Mouse (Mus musculus): ENCODE results near the gene Mrln. TPM values are rescaled to one million over a fixed set of nuclear protein-coding genes. Genes with fewer than 3 reads are reported as not detected.
A peak's percentile ranks its signal among the peaks of the same experiment; 100 is the strongest.

Mrln gene
- polyA plus RNA-seq, 1 experiment from 2014 or later, result not detected

DNA sequence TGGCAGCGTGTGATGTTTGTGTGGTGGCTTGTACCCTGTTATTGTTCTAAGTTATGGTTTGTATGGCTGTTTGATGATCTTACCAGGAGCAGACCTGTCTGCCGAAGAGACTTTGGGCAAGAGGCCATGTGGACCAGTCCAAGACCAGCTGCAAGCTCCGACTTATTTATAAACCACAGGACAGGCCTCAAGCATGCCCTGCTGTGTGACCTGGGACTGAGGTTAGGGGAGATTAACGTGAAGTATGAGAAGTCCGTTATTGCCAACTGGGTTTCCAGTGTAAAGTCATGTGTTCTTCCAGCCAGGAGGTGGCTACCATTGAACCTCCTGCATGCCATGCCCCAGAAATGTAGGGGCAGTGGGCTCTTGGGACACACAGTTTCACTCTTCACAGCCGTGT lies 25.9 kb downstream of the Mrln start:
- no peaks in the 10 kb centered on the region for H3K27me3 ChIP-seq (ENCODE audit: control insufficient read depth, insufficient read depth, low read depth, low read length)
- ATAC-seq, result no peak
- no peaks in the 10 kb centered on the region for H3K4me1 ChIP-seq (ENCODE audit: control insufficient read depth, insufficient read depth, low read length)
- no peak overlapping the region for H3K9ac ChIP-seq (ENCODE audit: low read depth, low read length)
- no peaks in the 10 kb centered on the region for H3K9me3 ChIP-seq (replicated peaks; ENCODE audit: control insufficient read depth, low read length, poor library complexity, severe bottlenecking)
- no peak overlapping the region for H3K27ac ChIP-seq (ENCODE audit: low read length)
- WGBS, result 84% methylated on average over 6 of the region's 6 CpGs
- H3K4me2 ChIP-seq (ENCODE audit: low read length), result no peak overlapping the region
- H3K36me3 ChIP-seq (ENCODE audit: control insufficient read depth, insufficient read depth, low read length), result no peaks in the 10 kb centered on the region
- H3K4me3 ChIP-seq (ENCODE audit: low read depth, low read length), result no peak overlapping the region

DNA sequence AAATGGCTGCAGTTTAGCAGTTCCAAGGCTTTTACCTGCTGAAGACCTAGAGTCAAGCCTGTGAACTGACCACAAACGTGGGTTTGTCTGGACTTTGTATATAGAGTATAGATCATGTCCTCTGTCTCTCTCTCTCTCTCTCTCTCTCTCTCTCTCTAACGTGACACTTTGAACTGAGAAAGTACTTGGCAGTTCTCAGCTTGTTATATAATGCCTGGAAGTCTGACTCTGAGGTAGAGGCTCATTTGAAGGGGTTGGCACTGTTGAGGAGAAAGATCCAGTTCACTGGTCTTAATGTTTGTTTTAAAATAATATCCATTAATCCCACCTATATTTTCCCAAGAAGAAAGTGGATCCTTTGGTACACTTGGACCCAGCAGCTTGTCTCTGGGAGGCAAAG lies 33.5 kb downstream of the Mrln start:
- H3K36me3 ChIP-seq (ENCODE audit: control insufficient read depth, insufficient read depth, low read length), result no peaks in the 10 kb centered on the region
- no peak overlapping the region for H3K4me2 ChIP-seq (ENCODE audit: low read length)
- H3K27ac ChIP-seq (ENCODE audit: low read length), result no peak overlapping the region
- 82% methylated on average over 2 of the region's 2 CpGs for WGBS
- no peaks in the 10 kb centered on the region for H3K9me3 ChIP-seq (replicated peaks; ENCODE audit: control insufficient read depth, low read length, poor library complexity, severe bottlenecking)
- no peak overlapping the region for H3K4me3 ChIP-seq (ENCODE audit: low read depth, low read length)
- no peaks in the 10 kb centered on the region for H3K27me3 ChIP-seq (ENCODE audit: control insufficient read depth, insufficient read depth, low read depth, low read length)
- H3K9ac ChIP-seq (ENCODE audit: low read depth, low read length), result no peak overlapping the region
- no peak for ATAC-seq
- H3K4me1 ChIP-seq (ENCODE audit: control insufficient read depth, insufficient read depth, low read length), result no peaks in the 10 kb centered on the region

DNA sequence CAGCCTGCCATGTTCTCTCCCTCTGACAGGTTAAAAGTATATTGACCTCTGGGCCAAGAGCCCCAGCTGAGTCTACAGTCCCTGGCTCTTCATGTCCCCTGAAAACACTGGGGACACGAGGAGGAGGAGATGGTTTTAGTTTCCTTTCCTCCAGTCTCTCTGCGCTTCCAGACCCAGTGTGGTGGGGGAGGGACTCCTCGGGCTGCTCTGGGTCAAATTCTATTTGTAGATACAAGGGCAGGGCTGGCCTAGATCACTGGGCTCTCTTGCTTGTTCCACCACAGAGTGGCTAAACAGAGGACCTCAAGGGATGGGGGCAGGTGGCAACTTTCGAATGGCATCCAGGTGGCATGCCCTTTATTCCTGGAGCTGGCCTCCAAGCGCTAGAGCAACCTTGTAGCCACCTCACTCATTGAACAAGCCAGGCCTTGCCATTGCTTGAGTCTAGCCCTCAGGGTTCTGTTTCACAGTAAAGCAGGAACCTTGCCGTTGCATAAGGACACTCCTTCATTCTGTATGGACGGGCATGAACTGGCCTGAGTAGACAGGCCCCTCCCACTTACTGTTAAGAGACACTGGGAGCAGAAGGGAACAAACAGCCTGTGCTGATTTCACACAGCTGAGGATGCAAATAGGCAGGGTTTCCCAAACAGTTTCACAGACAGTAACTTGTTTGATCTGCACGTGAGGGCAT lies 38.4 kb downstream of the Mrln start:
- no peak for ATAC-seq
- Histone ChIP-seq H3K4me1 (ENCODE audit: control insufficient read depth, insufficient read depth, low read length) (peaks cover 11% of the 10 kb centered on the region; the same call in 1 of the 2 replicates), H3K4me3 (ENCODE audit: low read depth, low read length) (no peak overlapping the region), H3K9ac (ENCODE audit: low read depth, low read length) (no peak overlapping the region), H3K9me3 (replicated peaks; ENCODE audit: control insufficient read depth, low read length, poor library complexity, severe bottlenecking) (no peaks in the 10 kb centered on the region), H3K4me2 (ENCODE audit: low read length) (no peak overlapping the region), H3K36me3 (ENCODE audit: control insufficient read depth, insufficient read depth, low read length) (no peaks in the 10 kb centered on the region), H3K27me3 (ENCODE audit: control insufficient read depth, insufficient read depth, low read depth, low read length) (0 out of 2 replicates have a peak, but pooled peaks cover 2% of the 10 kb centered on the region), H3K27ac (ENCODE audit: low read length) (no peak overlapping the region)
- WGBS, result 55% methylated on average over 8 of the region's 8 CpGs

DNA sequence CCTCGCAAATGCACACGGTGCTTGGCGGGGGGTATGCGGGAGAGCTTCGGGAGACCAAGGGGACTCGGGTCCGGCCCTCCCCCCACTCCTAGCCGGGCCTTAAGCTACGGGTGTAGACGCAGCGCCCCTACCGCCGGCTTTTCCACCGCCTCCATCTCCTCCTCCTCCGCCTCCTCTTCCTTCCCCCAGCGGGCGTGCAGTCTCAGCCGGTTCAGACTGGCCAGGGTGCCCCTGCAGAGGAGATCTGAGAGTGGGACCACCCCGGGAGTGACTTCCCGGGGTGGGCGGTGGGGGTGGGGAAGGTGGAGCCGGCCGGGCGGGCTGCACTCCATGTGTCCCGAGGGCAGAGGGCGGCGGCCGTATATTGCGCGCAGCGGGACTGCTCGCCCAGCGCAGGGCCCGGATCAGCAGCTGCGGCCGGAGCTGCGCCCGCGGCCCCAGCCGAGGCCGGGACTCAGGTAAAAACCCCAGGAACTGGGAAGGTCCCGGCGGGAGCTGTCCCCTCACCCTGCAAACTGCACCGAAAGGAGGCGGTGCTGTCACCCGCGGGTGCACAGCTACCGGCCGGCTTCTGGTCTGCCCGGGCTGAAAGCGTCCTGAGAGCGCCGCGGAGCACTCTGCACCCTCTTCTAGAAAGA lies 40.6 kb downstream of the Mrln start, which contains the start of gene Slc16a9:
TSS of gene Slc16a9 (plus strand) at position 180 of the 638 bp plus-strand sequence.
- Histone ChIP-seq H3K27ac (ENCODE audit: low read length) (no peak within 1 kb of the TSS), H3K36me3 (ENCODE audit: control insufficient read depth, insufficient read depth, low read length) (no peaks in the 10 kb centered on the region), H3K27me3 (ENCODE audit: control insufficient read depth, insufficient read depth, low read depth, low read length) (0 out of 2 replicates have a peak, but pooled peaks cover 2% of the 10 kb centered on the region), H3K4me2 (ENCODE audit: low read length) (peak within 1 kb of the TSS; percentile 97), H3K9ac (ENCODE audit: low read depth, low read length) (peak within 1 kb of the TSS; percentile 74), H3K4me1 (ENCODE audit: control insufficient read depth, insufficient read depth, low read length) (peaks cover 11% of the 10 kb centered on the region; the same call in 1 of the 2 replicates), H3K4me3 (ENCODE audit: low read depth, low read length) (peak within 1 kb of the TSS; percentile 71), H3K9me3 (replicated peaks; ENCODE audit: control insufficient read depth, low read length, poor library complexity, severe bottlenecking) (no peaks in the 10 kb centered on the region)
- peak; percentile 93 for ATAC-seq
- WGBS, result under 1% methylated on average over 54 of the region's 54 CpGs

DNA sequence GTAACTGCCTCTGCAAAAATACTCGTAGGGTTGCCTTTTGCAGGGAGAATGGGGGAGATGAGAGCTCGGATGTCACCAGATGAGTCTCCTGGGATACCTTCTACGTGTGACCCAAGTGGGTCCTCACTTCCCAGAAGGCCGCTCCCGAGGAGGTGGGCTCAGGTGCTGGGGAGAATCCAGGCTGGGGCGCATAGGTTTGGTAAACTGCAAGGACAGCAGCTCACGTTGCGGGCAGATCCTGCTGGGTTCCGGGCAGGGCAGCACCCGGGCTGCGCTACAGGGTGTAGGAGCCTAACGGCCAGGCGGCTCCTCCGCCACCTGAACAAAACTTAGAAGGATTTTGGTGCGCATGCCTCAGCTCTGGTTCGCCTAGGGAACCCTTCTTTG lies 41.1 kb downstream of the Mrln start:
- Histone ChIP-seq H3K27ac (ENCODE audit: low read length) (no peak overlapping the region), H3K4me3 (ENCODE audit: low read depth, low read length) (peak overlapping the region; percentile 71), H3K4me2 (ENCODE audit: low read length) (peak overlapping the region; percentile 97), H3K9me3 (replicated peaks; ENCODE audit: control insufficient read depth, low read length, poor library complexity, severe bottlenecking) (no peaks in the 10 kb centered on the region), H3K9ac (ENCODE audit: low read depth, low read length) (peak overlapping the region; percentile 74), H3K4me1 (ENCODE audit: control insufficient read depth, insufficient read depth, low read length) (peaks cover 11% of the 10 kb centered on the region; the same call in 1 of the 2 replicates), H3K36me3 (ENCODE audit: control insufficient read depth, insufficient read depth, low read length) (no peaks in the 10 kb centered on the region), H3K27me3 (ENCODE audit: control insufficient read depth, insufficient read depth, low read depth, low read length) (0 out of 2 replicates have a peak, but pooled peaks cover 2% of the 10 kb centered on the region)
- peak; percentile 49 for ATAC-seq
- WGBS, result under 1% methylated on average over 16 of the region's 16 CpGs

DNA sequence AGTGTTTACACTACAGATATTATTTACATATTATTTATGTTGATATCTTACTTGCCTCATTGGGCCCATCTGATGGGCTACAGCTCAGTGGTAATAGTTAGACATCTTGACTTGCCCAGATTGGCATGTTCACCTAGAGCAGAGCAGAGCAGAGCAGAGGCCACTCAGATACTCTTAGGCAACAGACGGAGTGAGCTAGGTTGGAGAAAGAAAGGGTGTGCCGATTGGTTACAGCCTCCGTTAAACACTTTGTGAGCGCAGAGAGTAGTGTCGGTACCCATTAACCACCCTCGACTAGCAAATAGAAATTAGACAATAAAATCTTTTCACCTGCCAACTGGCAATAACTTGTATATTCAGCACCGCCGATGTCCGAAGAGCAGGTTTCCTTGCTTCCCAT lies 41.6 kb downstream of the Mrln start:
- H3K4me1 ChIP-seq (ENCODE audit: control insufficient read depth, insufficient read depth, low read length), result peaks cover 11% of the 10 kb centered on the region; the same call in 1 of the 2 replicates
- H3K27me3 ChIP-seq (ENCODE audit: control insufficient read depth, insufficient read depth, low read depth, low read length), result 0 out of 2 replicates have a peak, but pooled peaks cover 2% of the 10 kb centered on the region
- H3K4me3 ChIP-seq (ENCODE audit: low read depth, low read length), result peak overlapping the region; percentile 71; the same call in 1 of the 2 replicates
- no peak overlapping the region for H3K27ac ChIP-seq (ENCODE audit: low read length)
- H3K4me2 ChIP-seq (ENCODE audit: low read length), result peak overlapping the region; percentile 97
- no peaks in the 10 kb centered on the region for H3K9me3 ChIP-seq (replicated peaks; ENCODE audit: control insufficient read depth, low read length, poor library complexity, severe bottlenecking)
- ATAC-seq, result no peak
- no peaks in the 10 kb centered on the region for H3K36me3 ChIP-seq (ENCODE audit: control insufficient read depth, insufficient read depth, low read length)
- WGBS, result 36% methylated on average over 9 of the region's 9 CpGs
- H3K9ac ChIP-seq (ENCODE audit: low read depth, low read length), result no peak overlapping the region

DNA sequence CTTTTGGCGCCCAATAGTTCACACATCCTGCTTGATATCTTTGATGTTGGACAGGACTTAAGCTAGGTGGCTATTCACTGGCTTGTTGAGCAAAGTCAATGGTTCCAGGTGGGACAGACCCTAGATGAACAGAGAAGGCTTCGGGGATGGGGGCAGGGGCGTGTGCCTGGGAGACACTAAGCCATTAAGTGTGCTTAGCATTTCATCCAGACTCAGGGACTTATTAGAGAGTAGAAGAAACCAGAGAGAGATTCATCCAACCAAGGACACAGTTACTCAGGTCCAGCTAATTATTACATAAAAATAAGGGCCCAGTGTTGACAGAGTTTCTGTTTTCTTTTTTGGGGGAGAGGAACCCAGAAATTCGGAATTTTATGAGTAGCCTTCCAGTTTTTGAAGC lies 45.9 kb downstream of the Mrln start:
- Histone ChIP-seq H3K4me1 (ENCODE audit: control insufficient read depth, insufficient read depth, low read length) (peaks cover 7% of the 10 kb centered on the region; the same call in 1 of the 2 replicates), H3K4me2 (ENCODE audit: low read length) (no peak overlapping the region), H3K36me3 (ENCODE audit: control insufficient read depth, insufficient read depth, low read length) (no peaks in the 10 kb centered on the region), H3K9ac (ENCODE audit: low read depth, low read length) (no peak overlapping the region), H3K27me3 (ENCODE audit: control insufficient read depth, insufficient read depth, low read depth, low read length) (0 out of 2 replicates have a peak, but pooled peaks cover 2% of the 10 kb centered on the region), H3K9me3 (replicated peaks; ENCODE audit: control insufficient read depth, low read length, poor library complexity, severe bottlenecking) (no peaks in the 10 kb centered on the region), H3K4me3 (ENCODE audit: low read depth, low read length) (no peak overlapping the region), H3K27ac (ENCODE audit: low read length) (no peak overlapping the region)
- no peak for ATAC-seq
- WGBS, result 81% methylated on average over 4 of the region's 4 CpGs

DNA sequence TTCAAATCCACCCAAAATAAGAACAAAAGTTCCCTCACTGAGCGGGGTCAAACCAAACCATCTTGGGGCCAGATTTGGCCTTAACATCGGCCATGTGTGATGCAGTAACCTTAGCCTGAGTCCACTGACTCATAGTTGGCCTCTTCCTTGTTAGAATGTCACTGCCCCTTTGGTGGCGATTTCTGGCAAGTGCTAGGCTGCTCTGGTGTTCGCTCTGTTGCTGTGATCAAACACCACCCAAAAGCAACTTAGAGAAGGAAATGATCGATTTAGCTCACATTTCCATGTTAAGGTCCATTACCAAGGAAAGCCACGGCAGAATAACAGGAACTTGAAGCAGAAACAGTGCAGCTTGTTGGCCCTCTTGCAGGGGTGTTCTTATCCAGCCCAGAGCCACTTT lies 46.3 kb downstream of the Mrln start:
- Histone ChIP-seq H3K4me1 (ENCODE audit: control insufficient read depth, insufficient read depth, low read length) (peaks cover 4% of the 10 kb centered on the region; the same call in 1 of the 2 replicates), H3K4me2 (ENCODE audit: low read length) (no peak overlapping the region), H3K27ac (ENCODE audit: low read length) (no peak overlapping the region), H3K9ac (ENCODE audit: low read depth, low read length) (no peak overlapping the region), H3K36me3 (ENCODE audit: control insufficient read depth, insufficient read depth, low read length) (no peaks in the 10 kb centered on the region), H3K4me3 (ENCODE audit: low read depth, low read length) (no peak overlapping the region), H3K27me3 (ENCODE audit: control insufficient read depth, insufficient read depth, low read depth, low read length) (0 out of 2 replicates have a peak, but pooled peaks cover 2% of the 10 kb centered on the region), H3K9me3 (replicated peaks; ENCODE audit: control insufficient read depth, low read length, poor library complexity, severe bottlenecking) (no peaks in the 10 kb centered on the region)
- WGBS, result 90% methylated on average over 6 of the region's 6 CpGs
- no peak for ATAC-seq

DNA sequence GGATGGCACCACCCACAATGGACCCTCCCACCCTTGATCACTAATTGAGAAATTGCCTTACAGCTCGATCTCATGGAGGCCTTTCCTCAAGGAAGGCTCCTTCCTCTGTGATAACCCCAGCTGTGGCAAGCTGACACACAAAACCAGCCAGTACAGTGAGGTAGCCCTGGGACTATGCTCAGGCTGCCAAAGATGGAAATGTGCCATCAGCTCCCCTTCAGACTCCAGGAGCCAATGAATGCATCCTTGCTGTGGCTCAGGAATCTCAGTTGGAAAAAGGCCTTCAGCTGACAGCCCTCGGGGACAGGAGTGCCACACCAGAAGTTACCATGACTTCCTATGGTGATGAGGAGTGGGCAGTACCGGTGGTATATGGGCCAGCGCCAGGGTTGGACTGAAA lies 50.2 kb downstream of the Mrln start:
- WGBS, result 77% methylated on average over 4 of the region's 4 CpGs
- no peaks in the 10 kb centered on the region for H3K36me3 ChIP-seq (ENCODE audit: control insufficient read depth, insufficient read depth, low read length)
- H3K4me1 ChIP-seq (ENCODE audit: control insufficient read depth, insufficient read depth, low read length), result no peaks in the 10 kb centered on the region
- H3K4me3 ChIP-seq (ENCODE audit: low read depth, low read length), result no peak overlapping the region
- ATAC-seq, result no peak
- no peak overlapping the region for H3K9ac ChIP-seq (ENCODE audit: low read depth, low read length)
- no peak overlapping the region for H3K27ac ChIP-seq (ENCODE audit: low read length)
- no peak overlapping the region for H3K4me2 ChIP-seq (ENCODE audit: low read length)
- no peaks in the 10 kb centered on the region for H3K9me3 ChIP-seq (replicated peaks; ENCODE audit: control insufficient read depth, low read length, poor library complexity, severe bottlenecking)
- no peaks in the 10 kb centered on the region for H3K27me3 ChIP-seq (ENCODE audit: control insufficient read depth, insufficient read depth, low read depth, low read length)

All from midbrain, embryonic 16.5 days (tissue).